Mouse (Mus musculus): ENCODE measurements at regions not wholly inside any gene's neighbourhood (a gene's known extent, or its start where the extent isn't known, plus 50 kb on each side); places are given as distances from the start of the nearest gene placed in this dataset.

GRCm38 (mm10) chr10:101350198-101350897 is 330.9 kb upstream of the Mgat4c start:
- no peak overlapping the region for H3K9ac ChIP-seq
- H3K4me3 ChIP-seq = no peak overlapping the region
- H3K4me1 ChIP-seq = no peaks in the 10 kb centered on the region
- H3K36me3 ChIP-seq = no peaks in the 10 kb centered on the region
- no peaks in the 10 kb centered on the region for H3K27me3 ChIP-seq
- no peaks in the 10 kb centered on the region for H3K9me3 ChIP-seq (replicated peaks)
- 79% methylated on average over 2 of the region's 2 CpGs for WGBS
- no peak overlapping the region for H3K27ac ChIP-seq
- no peak overlapping the region for H3K4me2 ChIP-seq (replicated peaks)
- ATAC-seq (ENCODE audit: low FRiP score) = no peak

- 67% methylated on average over 9 of the region's 9 CpGs for WGBS
- no peak overlapping the region for H3K4me2 ChIP-seq (replicated peaks)
- no peak overlapping the region for H3K4me3 ChIP-seq
- no peaks in the 10 kb centered on the region for H3K9me3 ChIP-seq (replicated peaks)
- no peaks in the 10 kb centered on the region for H3K36me3 ChIP-seq
- H3K27me3 ChIP-seq = no peaks in the 10 kb centered on the region
- H3K9ac ChIP-seq = no peak overlapping the region; the same call in 1 of the 2 replicates
- 0 out of 2 replicates have a peak, but pooled peaks cover 2% of the 10 kb centered on the region for H3K4me1 ChIP-seq
- peak overlapping the region; percentile 40; the same call in 1 of the 2 replicates for H3K27ac ChIP-seq
- peak; percentile 85 for ATAC-seq (ENCODE audit: low FRiP score)
Measured at GRCm38 (mm10) chr10:101373850-101374581, 307.3 kb upstream of the Mgat4c start.

- no peaks in the 10 kb centered on the region for H3K36me3 ChIP-seq
- no peak overlapping the region for H3K4me3 ChIP-seq
- no peaks in the 10 kb centered on the region for H3K27me3 ChIP-seq
- no peak overlapping the region for H3K27ac ChIP-seq
- no peak for ATAC-seq (ENCODE audit: low FRiP score)
- H3K4me1 ChIP-seq = no peaks in the 10 kb centered on the region
- H3K9me3 ChIP-seq (replicated peaks) = no peaks in the 10 kb centered on the region
- 54% methylated on average over 2 of the region's 2 CpGs for WGBS
- H3K9ac ChIP-seq = no peak overlapping the region
- no peak overlapping the region for H3K4me2 ChIP-seq (replicated peaks)
Measured at GRCm38 (mm10) chr10:101393416-101393815, 287.9 kb upstream of the Mgat4c start.

GRCm38 (mm10) chr10:101399206-101399605 is 282.1 kb upstream of the Mgat4c start:
- H3K36me3 ChIP-seq = no peaks in the 10 kb centered on the region
- no peak overlapping the region for H3K4me3 ChIP-seq
- WGBS = 72% methylated on average over 3 of the region's 3 CpGs
- H3K27me3 ChIP-seq = no peaks in the 10 kb centered on the region
- no peak overlapping the region for H3K9ac ChIP-seq
- ATAC-seq (ENCODE audit: low FRiP score) = no peak
- no peaks in the 10 kb centered on the region for H3K4me1 ChIP-seq
- no peak overlapping the region for H3K27ac ChIP-seq
- no peaks in the 10 kb centered on the region for H3K9me3 ChIP-seq (replicated peaks)
- no peak overlapping the region for H3K4me2 ChIP-seq (replicated peaks)

- H3K4me1 ChIP-seq = no peaks in the 10 kb centered on the region
- 90% methylated on average over 6 of the region's 6 CpGs for WGBS
Measured at GRCm38 (mm10) chr10:101415262-101415661, 266.0 kb upstream of the Mgat4c start.

GRCm38 (mm10) chr10:101422562-101422961 is 258.7 kb upstream of the Mgat4c start:
- no peak for ATAC-seq (ENCODE audit: low FRiP score)
- WGBS = 56% methylated on average over 4 of the region's 4 CpGs

More at GRCm38 (mm10) chr10:101415262-101415661, 266.0 kb upstream of the Mgat4c start:
- Histone ChIP-seq H3K9ac (no peak overlapping the region), H3K27ac (no peak overlapping the region), H3K4me3 (no peak overlapping the region), H3K9me3 (replicated peaks) (no peaks in the 10 kb centered on the region), H3K4me2 (replicated peaks) (no peak overlapping the region), H3K27me3 (no peaks in the 10 kb centered on the region), H3K36me3 (no peaks in the 10 kb centered on the region)
- ATAC-seq (ENCODE audit: low FRiP score) = no peak

More at GRCm38 (mm10) chr10:101422562-101422961, 258.7 kb upstream of the Mgat4c start:
- Histone ChIP-seq H3K36me3 (no peaks in the 10 kb centered on the region), H3K9ac (no peak overlapping the region), H3K4me3 (no peak overlapping the region), H3K4me1 (no peaks in the 10 kb centered on the region), H3K27me3 (no peaks in the 10 kb centered on the region), H3K9me3 (replicated peaks) (no peaks in the 10 kb centered on the region), H3K4me2 (replicated peaks) (no peak overlapping the region), H3K27ac (no peak overlapping the region)

All from hindbrain, embryonic 12.5 days (tissue).